In the genomic region with DNA sequence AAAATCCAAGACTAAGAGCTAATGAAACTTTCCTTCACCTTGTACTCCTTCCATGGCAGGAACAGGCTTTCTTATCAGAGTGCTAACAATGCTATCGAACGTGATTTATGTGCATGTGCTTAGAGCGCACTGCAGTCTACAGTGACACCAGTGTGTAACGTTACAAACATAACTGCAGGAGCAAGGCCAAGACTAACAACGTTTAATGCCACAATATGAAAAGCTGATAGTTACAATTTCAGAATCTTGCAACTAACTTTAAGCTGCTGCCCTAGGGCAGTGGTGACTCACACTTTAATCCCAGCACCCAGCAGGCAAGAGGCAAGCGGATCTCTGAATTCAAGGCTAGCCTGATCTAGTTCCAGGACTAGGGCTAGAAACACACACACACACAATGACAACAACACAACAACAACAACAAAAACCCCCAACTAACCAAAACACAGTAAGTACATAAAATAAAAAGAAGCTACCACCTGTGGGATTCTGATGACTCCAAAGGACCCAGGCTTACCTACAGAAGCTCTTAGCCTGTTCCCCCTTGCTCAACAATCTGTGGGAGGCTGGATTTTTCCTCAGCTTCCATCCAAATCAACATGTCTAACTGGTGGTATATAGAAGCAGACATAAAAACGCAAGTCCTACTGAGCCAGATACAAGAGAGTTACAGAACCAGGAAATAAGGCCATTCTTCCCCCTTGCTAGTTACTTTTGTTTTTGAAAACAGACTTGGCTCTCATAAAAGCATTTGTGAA, we compare ENCODE assay signal across 27 mouse cellular contexts. TPM values are rescaled to one million over a fixed set of nuclear protein-coding genes. Genes with fewer than 3 reads are reported as not detected.
DNase-seq lines count a peak whose midpoint lies in the region; ATAC-seq and TF ChIP-seq lines count a peak whose summit lies in the region.
"Had no signal": no experiment of that assay in that cellular context is flagged by ENCODE, and none has a peak within 500 bp of the region (broad histone marks: within the 10 kb centered on the region; RNA-seq: fewer than 3 reads in every experiment).

No protein-coding gene starts in this region.

- H3K27me3 ChIP-seq in heart, embryonic 10.5 days (ENCODE audit: insufficient read depth, poor library complexity, severe bottlenecking), result no peaks in the 10 kb centered on the region
- H3K27me3 ChIP-seq in heart, embryonic 11.5 days (ENCODE audit: control insufficient read depth, insufficient read depth, low read length), result no peaks in the 10 kb centered on the region
- H3K27me3 ChIP-seq in myocyte (ENCODE audit: control insufficient read depth, insufficient read depth, insufficient read length), result no peaks in the 10 kb centered on the region
- H3K27me3 ChIP-seq: embryonic facial prominence, embryonic 13.5 days; hindbrain, embryonic 15.5 days; limb, embryonic 13.5 days; liver, embryonic 13.5 days; midbrain, embryonic 12.5 days had no signal

- H3K36me3 ChIP-seq in heart, embryonic 10.5 days, result peaks cover 39% of the 10 kb centered on the region
- peaks cover 5% of the 10 kb centered on the region; the same call in 1 of the 2 replicates for H3K36me3 ChIP-seq in heart, embryonic 11.5 days (ENCODE audit: control insufficient read depth, insufficient read depth, low read length)
- no peaks in the 10 kb centered on the region for H3K36me3 ChIP-seq in myocyte (ENCODE audit: control insufficient read depth, insufficient read depth)

- TF ChIP-seq POLR2A in myocyte (IDR thresholded peaks at IDR 0.05; ENCODE audit: insufficient read length, low read depth), result no peak

- 78% methylated on average over 7 of the region's 7 CpGs for WGBS in heart, embryonic 10.5 days
- WGBS in heart, embryonic 11.5 days (ENCODE audit: insufficient replicate concordance), result 71% methylated on average over 7 of the region's 7 CpGs

- intact Hi-C loops in gastrocnemius, postnatal 14 days (cut with DNase I; ENCODE audit: low total_unique reads), result no loop called here

- H3K9me3 ChIP-seq in heart, embryonic 10.5 days, result no peaks in the 10 kb centered on the region
- no peaks in the 10 kb centered on the region for H3K9me3 ChIP-seq in heart, embryonic 11.5 days (replicated peaks; ENCODE audit: control insufficient read depth, low read length)
- H3K9me3 ChIP-seq: embryonic facial prominence, embryonic 13.5 days; hindbrain, embryonic 15.5 days; limb, embryonic 13.5 days; liver, embryonic 13.5 days; midbrain, embryonic 12.5 days had no signal

- H3K9ac ChIP-seq in heart, embryonic 11.5 days (ENCODE audit: low read depth, low read length), result no peak overlapping the region
- H3K9ac ChIP-seq: embryonic facial prominence, embryonic 13.5 days; hindbrain, embryonic 15.5 days; limb, embryonic 13.5 days; liver, embryonic 13.5 days; midbrain, embryonic 12.5 days had no signal

- peak; percentile 33 for DNase-seq in heart, embryonic 10.5 days (ENCODE audit: low spot score)
- DNase-seq in 3134 (ENCODE audit: extremely low read depth, insufficient read length, low spot score) (peak; percentile 42), NIH3T3 (ENCODE audit: low read depth) (peak; percentile 77)
- no peak for DNase-seq in cerebellum, adult 9-10 months
- no peak for DNase-seq in ovary, postnatal 36 days (ENCODE audit: low spot score)
- DNase-seq in gastrocnemius, postnatal 14 days, result no peak
- DNase-seq: cerebellum, adult 18-20 months; cerebellum, postnatal 36 days; embryo, embryonic 11 days; gastrocnemius, postnatal 25 days; heart, adult 2 months; kidney, adult 2 months; kidney, postnatal 36 days; liver, embryonic 13.5 days; lung, adult 2 months; lung, postnatal 14 days; right cerebral cortex, postnatal 14 days; thymus, adult 18-20 months; thymus, postnatal 36 days had no signal

- H3K4me3 ChIP-seq in heart, embryonic 10.5 days, result no peak overlapping the region
- no peak overlapping the region for H3K4me3 ChIP-seq in heart, embryonic 11.5 days (ENCODE audit: low read depth, low read length)
- no peak overlapping the region for H3K4me3 ChIP-seq in myocyte
- H3K4me3 ChIP-seq: embryonic facial prominence, embryonic 13.5 days; erythroblast, embryonic 14.5 days; heart, adult 2 months; hindbrain, embryonic 15.5 days; limb, embryonic 13.5 days; liver, embryonic 13.5 days; midbrain, embryonic 12.5 days had no signal

- no peak overlapping the region for H3K27ac ChIP-seq in heart, embryonic 10.5 days
- H3K27ac ChIP-seq in heart, embryonic 11.5 days (ENCODE audit: low read depth, low read length), result no peak overlapping the region
- H3K27ac ChIP-seq: embryonic facial prominence, embryonic 13.5 days; heart, adult 2 months; hindbrain, embryonic 15.5 days; limb, embryonic 13.5 days; liver, embryonic 13.5 days; midbrain, embryonic 12.5 days had no signal

- H3ac ChIP-seq in myocyte (ENCODE audit: control insufficient read depth, insufficient read length), result no peak overlapping the region

- ATAC-seq in heart, embryonic 11.5 days (replicated peaks; ENCODE audit: insufficient number of reproducible peaks, low FRiP score, low TSS enrichment), result no peak
- ATAC-seq: forebrain, embryonic 16.5 days had no signal

- H3K79me2 ChIP-seq in myocyte (ENCODE audit: control insufficient read depth, insufficient read depth), result peaks cover 7% of the 10 kb centered on the region

- H3K4me1 ChIP-seq in heart, embryonic 10.5 days, result peaks cover 21% of the 10 kb centered on the region
- H3K4me1 ChIP-seq in heart, embryonic 11.5 days (ENCODE audit: control insufficient read depth, insufficient read depth, low read length), result peaks cover 2% of the 10 kb centered on the region; the same call in 1 of the 2 replicates

- H3K4me2 ChIP-seq in heart, embryonic 11.5 days, result no peak overlapping the region
- H3K4me2 ChIP-seq in myocyte (ENCODE audit: low read depth), result peak overlapping the region; percentile 34
- H3K4me2 ChIP-seq: embryonic facial prominence, embryonic 13.5 days; hindbrain, embryonic 15.5 days; limb, embryonic 13.5 days; liver, embryonic 13.5 days; midbrain, embryonic 12.5 days had no signal

TF ChIP-seq in myocyte, 11 proteins besides CTCF, POLR2A, EP300 and RAD21:
- TF ChIP-seq USF1 (IDR thresholded peaks at IDR 0.05; ENCODE audit: low read depth), result no peak
- TF ChIP-seq TCF3 (IDR thresholded peaks at IDR 0.05; ENCODE audit: insufficient read length, low read depth), result no peak
- no peak for TF ChIP-seq POLR2AphosphoS2 (IDR thresholded peaks at IDR 0.05; ENCODE audit: insufficient read length, low read depth)
- TF ChIP-seq E2F4 (IDR thresholded peaks at IDR 0.05; ENCODE audit: insufficient read depth), result no peak

RNA-seq across cellular contexts. Expression of a gene that starts 34.9 kb away (rescaled TPM):
- polyA plus RNA-seq in heart, embryonic 10.5 days (2016; fragmentation: Nextera tagmentation; extraction: Ambion mirVana), result 33.6 and 35.3 TPM in 2 replicates
- polyA plus RNA-seq in heart, embryonic 11.5 days (2014; fragmentation: Nextera tagmentation; extraction: Ambion mirVana), result 32.4 and 36.0 TPM in 2 replicates
- 8.2 TPM for polyA plus RNA-seq in myocyte (2012; fragmentation: generic; extraction: Trizol)
- total RNA-seq in gastrocnemius, postnatal 14 days (2021), result 10 to 100 TPM; 14.9 to 17.6 TPM

Comparison
In these comparisons a context has a peak if more than half of its experiments do, and no peak if none do; other contexts are left out.
1. DNase-seq: peak in heart, embryonic 10.5 days (single experiment), 3134 (single experiment) and NIH3T3 (single experiment); none in cerebellum, adult 9-10 months (single experiment), ovary, postnatal 36 days (single experiment) and gastrocnemius, postnatal 14 days (single experiment).